Mouse (Mus musculus) myocyte (in vitro differentiated cells): Measurements from ENCODE around the gene Zfp771. TPM values are rescaled to one million over a fixed set of nuclear protein-coding genes. Genes with fewer than 3 reads are reported as not detected.
"Not testable (repeated sequence)": the region's sequence is repeated elsewhere in the genome, so short reads cannot be mapped to it uniquely, and the experiment has no call there.

Experiments used
- H3K27me3 ChIP-seq: one replicate; pipeline ENCODE4 v1.6.1; 2011; ENCODE audit not compliant: control insufficient read depth, insufficient read depth, insufficient read length
- H3K36me3 ChIP-seq: one replicate; pipeline ENCODE4 v1.6.1; 2011; ENCODE audit not compliant: control insufficient read depth, insufficient read depth
- H3K4me2 ChIP-seq: one replicate; pipeline ENCODE4 v1.6.1; 2011; ENCODE audit warnings: low read depth, control low read depth
- H3K4me3 ChIP-seq: one replicate; pipeline ENCODE4 v1.5.1; 2011; ENCODE audit warnings: mild to moderate bottlenecking, control low read depth, moderate library complexity
- H3K79me2 ChIP-seq: one replicate; pipeline ENCODE4 v1.6.1; 2011; ENCODE audit not compliant: control insufficient read depth, insufficient read depth
- H3ac ChIP-seq: one replicate; pipeline ENCODE4 v1.6.1; 2011; ENCODE audit not compliant: control insufficient read depth, insufficient read length
- CEBPB ChIP-seq: IDR thresholded peaks from 2 replicates; pipeline ENCODE4 v1.6.1; 2011; ENCODE audit warnings: mild to moderate bottlenecking, moderate library complexity; ENCODE audit not compliant: poor library complexity, insufficient read depth, severe bottlenecking
- E2F4 ChIP-seq: IDR thresholded peaks from one replicate; pipeline ENCODE4 v1.6.1; 2011; ENCODE audit warnings: mild to moderate bottlenecking, control low read depth, moderate library complexity; ENCODE audit not compliant: insufficient read depth
- MAX ChIP-seq: IDR thresholded peaks from one replicate; pipeline ENCODE4 v1.6.1; 2011; ENCODE audit warnings: low read depth, mild to moderate bottlenecking, control low read depth
- MYOD1 ChIP-seq, 3 experiments: IDR thresholded peaks; one replicate each; pipeline ENCODE4 v1.6.1; 2011; ENCODE audit warnings: control low read depth in 2 of 3, low read depth in 2 of 3, mild to moderate bottlenecking in 2 of 3, moderate library complexity in 1 of 3; ENCODE audit not compliant: insufficient read length in 2 of 3, control insufficient read depth in 1 of 3
- MYOG ChIP-seq, 3 experiments: IDR thresholded peaks; one replicate each; pipeline ENCODE4 v1.6.1; 2011; ENCODE audit warnings: control low read depth in 2 of 3, low read depth in 2 of 3, mild to moderate bottlenecking in 2 of 3; ENCODE audit not compliant: insufficient read length in 2 of 3, control insufficient read depth in 1 of 3, insufficient read depth in 1 of 3
- POLR2A ChIP-seq: IDR thresholded peaks from one replicate; pipeline ENCODE4 v1.6.1; 2011; ENCODE audit warnings: low read depth, mild to moderate bottlenecking, control low read depth, moderate library complexity; ENCODE audit not compliant: insufficient read length
- POLR2AphosphoS2 ChIP-seq: IDR thresholded peaks from one replicate; pipeline ENCODE4 v1.6.1; 2011; ENCODE audit warnings: low read depth, control low read depth; ENCODE audit not compliant: insufficient read length
- REST ChIP-seq: IDR thresholded peaks from one replicate; pipeline ENCODE4 v1.6.1; 2011; ENCODE audit warnings: mild to moderate bottlenecking, control low read depth, moderate library complexity; ENCODE audit not compliant: insufficient read depth, insufficient read length
- SRF ChIP-seq: IDR thresholded peaks from one replicate; pipeline ENCODE4 v1.6.1; 2011; ENCODE audit warnings: low read depth; ENCODE audit not compliant: control insufficient read depth, insufficient read length
- TCF12 ChIP-seq: IDR thresholded peaks from one replicate; pipeline ENCODE4 v1.6.1; 2011; ENCODE audit warnings: mild to moderate bottlenecking, control low read depth; ENCODE audit not compliant: poor library complexity, insufficient read depth, severe bottlenecking
- TCF3 ChIP-seq: IDR thresholded peaks from one replicate; pipeline ENCODE4 v1.6.1; 2011; ENCODE audit warnings: low read depth, control low read depth; ENCODE audit not compliant: insufficient read length
- USF1 ChIP-seq: IDR thresholded peaks from one replicate; pipeline ENCODE4 v1.6.1; 2011; ENCODE audit warnings: low read depth, mild to moderate bottlenecking, control low read depth, moderate library complexity
- polyA plus RNA-seq: library from polyadenylated mRNA; unstranded; fragments of >200 nt; fragmentation: generic; extraction: Trizol; gene quantifications from one replicate; pipeline ENCODE4 v1.2.1, GENCODE M21; 2012; ENCODE audit warnings: missing spikeins

The Zfp771 gene
- polyA plus RNA-seq, 1 experiment = 34.9 TPM

GRCm38 (mm10) chr7:127243361-127243867 is 660 bp upstream of the Zfp771 start:
- H3ac ChIP-seq = peak overlapping the region; percentile 84
- peaks cover 18% of the 10 kb centered on the region for H3K79me2 ChIP-seq
- no peaks in the 10 kb centered on the region for H3K27me3 ChIP-seq
- TF ChIP-seq CEBPB = no peak
- no peak for TF ChIP-seq POLR2A
- TF ChIP-seq POLR2AphosphoS2 = no peak
- no peak for TF ChIP-seq E2F4
- no peak for TF ChIP-seq TCF3
- no peak for TF ChIP-seq SRF
- TF ChIP-seq REST = no peak
- no peak for TF ChIP-seq MYOD1 (IDR thresholded peaks at IDR 0.05; ENCODE audit: control insufficient read depth in 1 of 3, insufficient read length in 2 of 3, low read depth in 2 of 3)
- no peak for TF ChIP-seq MAX
- no peak for TF ChIP-seq MYOG (IDR thresholded peaks at IDR 0.05; ENCODE audit: control insufficient read depth in 1 of 3, insufficient read depth in 1 of 3, insufficient read length in 2 of 3, low read depth in 2 of 3)
- no peak for TF ChIP-seq TCF12
- no peak for TF ChIP-seq USF1
- peak overlapping the region; percentile 89 for H3K4me2 ChIP-seq
- peak overlapping the region; percentile 57 for H3K4me3 ChIP-seq
- H3K36me3 ChIP-seq = no peaks in the 10 kb centered on the region

- no peaks in the 10 kb centered on the region for H3K27me3 ChIP-seq
- peaks cover 18% of the 10 kb centered on the region for H3K79me2 ChIP-seq
- peak overlapping the region; percentile 73 for H3K4me2 ChIP-seq
- H3K36me3 ChIP-seq = no peaks in the 10 kb centered on the region
- TF ChIP-seq TCF12 (no peak), MYOG (IDR thresholded peaks at IDR 0.05; ENCODE audit: control insufficient read depth in 1 of 3, insufficient read depth in 1 of 3, insufficient read length in 2 of 3, low read depth in 2 of 3) (no peak), TCF3 (no peak), MYOD1 (IDR thresholded peaks at IDR 0.05; ENCODE audit: control insufficient read depth in 1 of 3, insufficient read length in 2 of 3, low read depth in 2 of 3) (no peak), USF1 (no peak), E2F4 (no peak), SRF (no peak), MAX (no peak), CEBPB (no peak), REST (no peak), POLR2A (no peak), POLR2AphosphoS2 (no peak)
- H3K4me3 ChIP-seq = peak overlapping the region; percentile 57
- H3ac ChIP-seq = peak overlapping the region; percentile 84
Observed at GRCm38 (mm10) chr7:127244658-127245510, 810 bp downstream of the Zfp771 start.

- H3K36me3 ChIP-seq, H3K4me2 ChIP-seq, H3K27me3 ChIP-seq, H3K4me3 ChIP-seq, H3ac ChIP-seq: not testable (repeated sequence)
- peaks cover 13% of the 10 kb centered on the region for H3K79me2 ChIP-seq
Observed at GRCm38 (mm10) chr7:127250511-127250910, 6.4 kb downstream of the Zfp771 start.

- Histone ChIP-seq H3K4me3 (no peak overlapping the region), H3ac (no peak overlapping the region), H3K27me3 (no peaks in the 10 kb centered on the region), H3K4me2 (no peak overlapping the region), H3K79me2 (no peaks in the 10 kb centered on the region), H3K36me3 (no peaks in the 10 kb centered on the region)
- no peak for TF ChIP-seq CEBPB
- TF ChIP-seq POLR2AphosphoS2 = no peak
- TF ChIP-seq REST = no peak
- TF ChIP-seq MYOG (IDR thresholded peaks at IDR 0.05; ENCODE audit: control insufficient read depth in 1 of 3, insufficient read depth in 1 of 3, insufficient read length in 2 of 3, low read depth in 2 of 3) = no peak
- TF ChIP-seq TCF12 = no peak
- TF ChIP-seq POLR2A = no peak
- no peak for TF ChIP-seq SRF
- no peak for TF ChIP-seq MAX
- no peak for TF ChIP-seq E2F4
- TF ChIP-seq TCF3 = no peak
- TF ChIP-seq MYOD1 (IDR thresholded peaks at IDR 0.05; ENCODE audit: control insufficient read depth in 1 of 3, insufficient read length in 2 of 3, low read depth in 2 of 3) = no peak
Observed at GRCm38 (mm10) chr7:127252414-127252813, 8.3 kb downstream of the Zfp771 start.

- H3K36me3 ChIP-seq = no peaks in the 10 kb centered on the region
- H3K4me3 ChIP-seq = peak overlapping the region; percentile 23
- H3K27me3 ChIP-seq = no peaks in the 10 kb centered on the region
- H3K79me2 ChIP-seq = no peaks in the 10 kb centered on the region
- peak overlapping the region; percentile 42 for H3ac ChIP-seq
- H3K4me2 ChIP-seq = peak overlapping the region; percentile 92
- TF ChIP-seq MAX (no peak), POLR2A (no peak), CEBPB (no peak), MYOD1 (IDR thresholded peaks at IDR 0.05; ENCODE audit: control insufficient read depth in 1 of 3, insufficient read length in 2 of 3, low read depth in 2 of 3) (no peak), TCF3 (no peak), MYOG (IDR thresholded peaks at IDR 0.05; ENCODE audit: control insufficient read depth in 1 of 3, insufficient read depth in 1 of 3, insufficient read length in 2 of 3, low read depth in 2 of 3) (no peak), USF1 (no peak), E2F4 (no peak), SRF (no peak), TCF12 (no peak), REST (no peak), POLR2AphosphoS2 (no peak)
Observed at GRCm38 (mm10) chr7:127253341-127253740, 9.3 kb downstream of the Zfp771 start.
